Mouse (Mus musculus): ENCODE data around the gene Kitl. TPM values are rescaled to one million over a fixed set of nuclear protein-coding genes. Genes with fewer than 3 reads are reported as not detected.

Kitl gene
- total and polyA plus RNA-seq, 3 experiments = 0.11 TPM; not detected in 2

DNA sequence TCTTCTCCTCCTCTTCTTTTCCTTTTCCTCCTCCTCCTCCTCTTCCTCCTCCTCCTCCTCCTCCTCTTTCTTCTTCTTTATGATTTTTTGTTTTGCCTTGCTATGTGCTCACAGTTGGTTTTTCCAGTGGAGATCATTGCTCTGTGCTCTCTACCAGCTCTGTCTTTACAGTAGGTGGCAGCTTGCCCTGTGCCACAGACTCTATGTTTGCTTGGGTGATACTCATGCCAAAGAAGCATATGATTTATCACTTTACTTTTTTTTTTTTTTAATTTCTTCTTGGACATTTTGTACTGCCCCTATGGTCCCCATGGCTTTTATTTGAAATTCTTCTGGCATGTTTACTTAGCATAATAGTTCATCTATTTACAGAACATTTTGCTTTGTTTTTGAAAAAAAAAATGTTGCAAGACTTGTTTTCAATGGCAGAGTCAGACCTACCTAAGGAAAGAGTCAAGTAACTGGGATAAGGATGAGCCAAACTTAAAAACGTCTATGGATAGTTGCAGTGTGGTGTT lies 41.7 kb downstream of the Kitl start:
- no peak for ATAC-seq (ENCODE audit: extremely low read depth, insufficient number of reproducible peaks, low FRiP score, poor library complexity, severe bottlenecking)
- Histone ChIP-seq H3K4me3 (ENCODE audit: low read depth, low read length) (no peak overlapping the region), H3K4me1 (ENCODE audit: insufficient read depth, low read depth, low read length) (no peaks in the 10 kb centered on the region), H3K27me3 (ENCODE audit: insufficient read depth, low read length) (no peaks in the 10 kb centered on the region), H3K36me3 (replicated peaks) (no peaks in the 10 kb centered on the region), H3K9me3 (replicated peaks) (peaks cover 24% of the 10 kb centered on the region)
- no peak for DNase-seq (ENCODE audit: low spot score)
- TF ChIP-seq CTCF (IDR thresholded peaks at IDR 0.05; ENCODE audit: low read depth, low read length) = no peak

DNA sequence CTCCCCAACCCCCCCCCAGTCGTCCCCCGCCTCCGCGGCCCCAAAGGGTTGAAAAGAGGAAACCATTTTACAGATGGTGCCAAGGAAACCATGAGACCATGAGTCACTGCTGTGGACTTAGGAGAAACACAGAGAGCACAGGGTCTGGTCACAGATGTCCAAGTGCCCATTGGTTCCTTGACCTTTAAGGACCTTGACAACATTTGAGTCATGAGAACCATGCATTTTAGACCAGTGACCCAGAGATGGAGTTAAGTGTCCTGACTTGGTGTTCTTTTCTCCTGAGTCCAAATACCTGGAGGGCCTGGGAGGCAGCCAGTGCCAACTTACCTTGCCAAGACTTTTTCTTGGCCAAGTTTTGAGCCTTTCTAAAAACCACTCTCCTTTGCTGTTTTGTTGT lies 43.9 kb downstream of the Kitl start:
- H3K36me3 ChIP-seq (replicated peaks) = no peaks in the 10 kb centered on the region
- no peak for TF ChIP-seq CTCF (IDR thresholded peaks at IDR 0.05; ENCODE audit: low read depth, low read length)
- TF ChIP-seq POLR2AphosphoS5 (IDR thresholded peaks at IDR 0.05; ENCODE audit: insufficient replicate concordance, low read depth, low read length) = no peak
- no peak for TF ChIP-seq GATA1 (IDR thresholded peaks at IDR 0.05; ENCODE audit: borderline replicate concordance, low read length)
- no peak for TF ChIP-seq GATA2 (IDR thresholded peaks at IDR 0.05; ENCODE audit: borderline replicate concordance, low read depth, low read length)
- no peak for TF ChIP-seq TAL1 (conservative IDR thresholded peaks at IDR 0.05; ENCODE audit: low read depth, low read length)
- no peak for DNase-seq (ENCODE audit: low spot score)
- H3K9me3 ChIP-seq (replicated peaks) = peaks cover 16% of the 10 kb centered on the region
- no peak for ATAC-seq (ENCODE audit: extremely low read depth, insufficient number of reproducible peaks, low FRiP score, poor library complexity, severe bottlenecking)
- no peak overlapping the region for H3K4me3 ChIP-seq (ENCODE audit: low read depth, low read length)
- no peaks in the 10 kb centered on the region for H3K4me1 ChIP-seq (ENCODE audit: insufficient read depth, low read depth, low read length)
- H3K27me3 ChIP-seq (ENCODE audit: insufficient read depth, low read length) = no peaks in the 10 kb centered on the region

DNA sequence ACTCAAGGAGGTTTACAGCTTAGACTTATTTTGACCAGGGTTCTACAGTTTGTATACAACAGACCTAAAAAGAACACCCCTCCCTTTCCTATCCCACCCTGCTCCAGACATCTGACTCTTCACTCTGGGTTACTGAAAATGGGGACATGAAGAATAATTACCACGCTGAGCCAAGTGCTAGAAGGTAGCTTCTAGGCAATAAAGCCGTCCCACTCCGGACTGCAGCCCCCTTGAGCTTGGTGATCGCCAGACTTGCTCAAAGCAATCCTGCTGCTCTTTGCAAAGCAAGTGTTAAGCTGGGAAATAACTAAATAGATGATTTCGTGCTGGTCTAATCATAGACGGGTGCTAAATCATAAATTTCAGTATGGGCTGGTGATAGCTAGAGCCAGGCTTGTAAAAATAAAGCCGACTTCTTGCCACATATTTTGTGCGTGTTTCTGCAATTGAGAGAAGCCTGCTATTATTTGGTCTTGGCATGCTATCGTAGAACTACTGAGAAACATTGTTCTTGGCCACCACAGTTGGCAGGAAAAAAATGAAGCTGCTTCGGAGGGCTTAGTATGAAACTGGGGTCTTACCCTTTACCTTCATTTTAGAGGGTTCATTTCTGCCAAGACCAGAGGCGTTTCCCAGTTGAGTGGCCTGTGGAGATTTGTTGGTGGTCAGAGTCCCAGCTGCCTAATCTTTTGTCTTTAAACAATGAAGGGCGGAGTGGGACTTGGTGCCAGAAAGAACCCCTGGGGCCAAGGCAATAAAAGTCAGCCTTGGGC lies 50.3 kb downstream of the Kitl start:
- Histone ChIP-seq H3K9me3 (replicated peaks) (peaks cover 20% of the 10 kb centered on the region), H3K4me1 (ENCODE audit: insufficient read depth, low read depth, low read length) (no peaks in the 10 kb centered on the region), H3K36me3 (replicated peaks) (no peaks in the 10 kb centered on the region), H3K4me3 (ENCODE audit: low read depth, low read length) (no peak overlapping the region), H3K27me3 (ENCODE audit: insufficient read depth, low read length) (no peaks in the 10 kb centered on the region)
- no peak for ATAC-seq (ENCODE audit: extremely low read depth, insufficient number of reproducible peaks, low FRiP score, poor library complexity, severe bottlenecking)
- no peak for TF ChIP-seq GATA1 (IDR thresholded peaks at IDR 0.05; ENCODE audit: borderline replicate concordance, low read length)
- TF ChIP-seq TAL1 (conservative IDR thresholded peaks at IDR 0.05; ENCODE audit: low read depth, low read length) = no peak
- DNase-seq (ENCODE audit: low spot score) = no peak

DNA sequence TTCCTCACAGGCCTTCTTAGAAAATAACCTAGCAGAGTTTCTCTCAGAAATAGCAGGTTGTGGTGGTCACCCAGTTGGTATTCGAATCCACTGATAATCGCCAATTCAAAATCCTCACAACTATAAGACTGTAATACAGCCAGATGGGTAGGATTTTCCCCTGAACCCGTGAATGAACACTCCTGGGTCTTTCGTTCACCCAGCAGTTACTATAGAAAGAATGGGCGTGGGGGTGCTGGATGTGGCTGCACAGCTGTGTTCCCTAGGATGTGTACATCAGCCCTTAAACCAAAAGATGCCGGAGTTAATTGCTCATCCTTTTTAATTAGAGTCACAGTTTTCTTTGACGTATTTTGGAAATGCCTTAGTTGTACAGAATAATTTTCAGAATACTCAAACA lies 50.9 kb downstream of the Kitl start:
- TF ChIP-seq TAL1 (conservative IDR thresholded peaks at IDR 0.05; ENCODE audit: low read depth, low read length) = no peak
- no peak for TF ChIP-seq POLR2AphosphoS5 (IDR thresholded peaks at IDR 0.05; ENCODE audit: insufficient replicate concordance, low read depth, low read length)
- TF ChIP-seq CTCF (IDR thresholded peaks at IDR 0.05; ENCODE audit: low read depth, low read length) = no peak
- no peak for TF ChIP-seq GATA1 (IDR thresholded peaks at IDR 0.05; ENCODE audit: borderline replicate concordance, low read length)
- TF ChIP-seq GATA2 (IDR thresholded peaks at IDR 0.05; ENCODE audit: borderline replicate concordance, low read depth, low read length) = no peak
- ATAC-seq (ENCODE audit: extremely low read depth, insufficient number of reproducible peaks, low FRiP score, poor library complexity, severe bottlenecking) (no peak), DNase-seq (ENCODE audit: low spot score) (no peak)
- no peak overlapping the region for H3K4me3 ChIP-seq (ENCODE audit: low read depth, low read length)
- H3K27me3 ChIP-seq (ENCODE audit: insufficient read depth, low read length) = no peaks in the 10 kb centered on the region
- no peaks in the 10 kb centered on the region for H3K4me1 ChIP-seq (ENCODE audit: insufficient read depth, low read depth, low read length)
- no peaks in the 10 kb centered on the region for H3K36me3 ChIP-seq (replicated peaks)
- peaks cover 17% of the 10 kb centered on the region for H3K9me3 ChIP-seq (replicated peaks)

DNA sequence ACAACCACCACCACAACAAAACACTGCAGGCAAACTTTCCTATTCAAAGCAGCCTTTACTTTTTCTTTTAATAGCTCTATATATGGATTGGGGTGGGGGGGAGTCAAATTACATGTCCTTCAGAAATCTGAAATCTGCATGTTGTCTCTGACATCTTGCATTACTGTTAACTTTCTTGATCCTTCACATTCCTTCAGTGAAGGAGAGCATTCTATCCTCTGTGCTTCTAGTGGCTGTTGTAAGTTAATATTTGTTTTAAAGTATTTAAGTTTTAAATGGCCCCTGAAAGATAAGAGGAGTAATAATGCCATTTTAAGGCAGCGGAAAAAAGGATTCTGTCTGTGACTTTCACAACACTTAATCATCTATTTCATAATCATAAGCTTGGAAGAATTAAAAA lies 57.2 kb downstream of the Kitl start:
- no peak for DNase-seq (ENCODE audit: low spot score)
- Histone ChIP-seq H3K4me1 (ENCODE audit: insufficient read depth, low read depth, low read length) (no peaks in the 10 kb centered on the region), H3K27me3 (ENCODE audit: insufficient read depth, low read length) (no peaks in the 10 kb centered on the region), H3K36me3 (replicated peaks) (no peaks in the 10 kb centered on the region), H3K4me3 (ENCODE audit: low read depth, low read length) (no peak overlapping the region), H3K9me3 (replicated peaks) (peaks cover 20% of the 10 kb centered on the region)
- ATAC-seq (ENCODE audit: extremely low read depth, insufficient number of reproducible peaks, low FRiP score, poor library complexity, severe bottlenecking) = no peak
- TF ChIP-seq CTCF (IDR thresholded peaks at IDR 0.05; ENCODE audit: low read depth, low read length) = no peak
- no peak for TF ChIP-seq POLR2AphosphoS5 (IDR thresholded peaks at IDR 0.05; ENCODE audit: insufficient replicate concordance, low read depth, low read length)
- TF ChIP-seq GATA2 (IDR thresholded peaks at IDR 0.05; ENCODE audit: borderline replicate concordance, low read depth, low read length) = no peak
- TF ChIP-seq GATA1 (IDR thresholded peaks at IDR 0.05; ENCODE audit: borderline replicate concordance, low read length) = no peak
- TF ChIP-seq TAL1 (conservative IDR thresholded peaks at IDR 0.05; ENCODE audit: low read depth, low read length) = no peak

DNA sequence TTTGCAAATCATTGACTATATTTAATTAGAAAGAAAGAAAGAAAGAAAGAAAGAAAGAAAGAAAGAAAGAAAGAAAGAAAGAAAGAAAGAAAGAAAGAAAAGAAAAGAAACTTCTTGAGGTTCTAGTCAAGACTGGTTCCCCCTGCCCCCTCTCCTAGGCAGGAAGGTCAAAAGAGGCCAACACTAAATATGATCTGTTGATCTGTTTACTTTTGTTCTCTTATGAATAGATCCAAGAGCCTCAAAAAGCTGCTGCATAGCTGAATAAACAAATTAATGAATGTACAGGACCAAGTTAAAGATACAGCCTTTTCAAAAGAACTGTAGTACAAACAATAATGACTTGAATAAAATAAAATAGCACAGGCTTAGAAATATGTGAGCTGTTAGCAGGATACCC lies 57.7 kb downstream of the Kitl start:
- ATAC-seq (ENCODE audit: extremely low read depth, insufficient number of reproducible peaks, low FRiP score, poor library complexity, severe bottlenecking) (no peak), DNase-seq (ENCODE audit: low spot score) (no peak)
- Histone ChIP-seq H3K36me3 (replicated peaks) (no peaks in the 10 kb centered on the region), H3K9me3 (replicated peaks) (peaks cover 16% of the 10 kb centered on the region), H3K4me1 (ENCODE audit: insufficient read depth, low read depth, low read length) (no peaks in the 10 kb centered on the region), H3K27me3 (ENCODE audit: insufficient read depth, low read length) (no peaks in the 10 kb centered on the region), H3K4me3 (ENCODE audit: low read depth, low read length) (no peak overlapping the region)
- TF ChIP-seq TAL1 (conservative IDR thresholded peaks at IDR 0.05; ENCODE audit: low read depth, low read length) (no peak), GATA1 (IDR thresholded peaks at IDR 0.05; ENCODE audit: borderline replicate concordance, low read length) (no peak), GATA2 (IDR thresholded peaks at IDR 0.05; ENCODE audit: borderline replicate concordance, low read depth, low read length) (no peak), POLR2AphosphoS5 (IDR thresholded peaks at IDR 0.05; ENCODE audit: insufficient replicate concordance, low read depth, low read length) (no peak), CTCF (IDR thresholded peaks at IDR 0.05; ENCODE audit: low read depth, low read length) (no peak)
